Mouse (Mus musculus): ENCODE measurements around the gene Hoxc13. TPM values are rescaled to one million over a fixed set of nuclear protein-coding genes. Genes with fewer than 3 reads are reported as not detected.

Gene Hoxc13
- total RNA-seq, 2 experiments from 2014 or later = not detected

GRCm38 (mm10) chr15:102977423-102977974 is 56.6 kb downstream of the Hoxc13 start:
- intact Hi-C loops (cut with DNase I) = loop anchor here (2.0 kb wide), 1 partner anchor 15 kb away; no protein-coding TSS in a partner anchor
- no peak for DNase-seq

Small RNA genes within 50 kb of the gene (microRNA-seq; reads per million reads assigned to microRNA genes)
- 1,579 to 2,519 reads per million in 2 experiments for gene Mir196a-2

Other genes starting within 250 kb of the Hoxc13 start
- 10 to 100 TPM; 12.7 to 29.6 TPM for gene Atp5g2, start 248.8 kb upstream of the Hoxc13 start, total RNA-seq (2021)
- gene Calcoco1, start 198.9 kb upstream of the Hoxc13 start, total RNA-seq (2021) = 10 to 100 TPM; 57.9 to 72.7 TPM
- not detected for gene Hoxc12, start 15.7 kb downstream of the Hoxc13 start, total RNA-seq (2021)
- 1 to 10 TPM; 5.6 to 8.1 TPM for gene Hoxc11, start 33.3 kb downstream of the Hoxc13 start, total RNA-seq (2021)
- gene Hoxc10, start 45.7 kb downstream of the Hoxc13 start, total RNA-seq (2021) = 10 to 100 TPM; 70.5 to 75.2 TPM
- 1 to 10 TPM; 1.9 to 2.3 TPM for gene Hoxc5, start 46.3 kb downstream of the Hoxc13 start, total RNA-seq (2021)
- gene Hoxc9, start 55.3 kb downstream of the Hoxc13 start, total RNA-seq (2021) = 1 to 10 TPM; 5.0 to 5.5 TPM
- gene Hoxc8, start 69.5 kb downstream of the Hoxc13 start, total RNA-seq (2021) = 1 to 10 TPM; 1.5 to 2.0 TPM
- 1 to 10 TPM; 6.8 to 7.0 TPM for gene Hoxc6, start 77.2 kb downstream of the Hoxc13 start, total RNA-seq (2021)
- gene Hoxc4, start 97.8 kb downstream of the Hoxc13 start, total RNA-seq (2021) = 1 to 10 TPM; 4.1 to 4.2 TPM
- 10 to 100 TPM in 1 of 2 experiments, 1 to 10 TPM in 1; 9.9 to 11.3 TPM for gene Smug1, start 246.0 kb downstream of the Hoxc13 start, total RNA-seq (2021)